Mouse (Mus musculus) cerebellum, adult 9-11 months (tissue): ENCODE measurements around the gene Csrnp3.
A peak's percentile ranks its signal among the peaks of the same experiment; 100 is the strongest.

Source experiments
- DNase-seq: peaks from one replicate; pipeline ENCODE4 v3.0.0; 2022

Csrnp3 gene

DNA sequence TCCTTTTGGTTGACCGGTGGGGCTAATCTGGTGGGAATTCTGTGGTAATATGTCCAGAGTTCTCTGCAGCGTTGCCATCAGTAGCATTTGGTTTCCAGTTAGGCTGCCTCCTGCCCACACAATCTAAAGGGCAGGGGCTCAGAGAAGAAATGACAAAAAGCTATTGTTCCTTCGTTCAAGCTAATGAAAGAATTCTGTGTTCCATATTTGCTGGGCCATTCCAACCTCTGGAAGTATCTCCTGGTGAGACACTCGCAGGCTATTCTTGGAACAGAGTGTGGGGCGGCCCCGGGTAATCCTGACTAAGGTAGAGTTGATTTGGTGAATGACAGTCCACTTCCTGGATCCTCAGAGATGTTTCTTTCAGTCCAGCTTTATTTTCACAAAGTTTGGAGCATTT, 179.3 kb downstream of the Csrnp3 start:
- DNase-seq, result no peak

DNA sequence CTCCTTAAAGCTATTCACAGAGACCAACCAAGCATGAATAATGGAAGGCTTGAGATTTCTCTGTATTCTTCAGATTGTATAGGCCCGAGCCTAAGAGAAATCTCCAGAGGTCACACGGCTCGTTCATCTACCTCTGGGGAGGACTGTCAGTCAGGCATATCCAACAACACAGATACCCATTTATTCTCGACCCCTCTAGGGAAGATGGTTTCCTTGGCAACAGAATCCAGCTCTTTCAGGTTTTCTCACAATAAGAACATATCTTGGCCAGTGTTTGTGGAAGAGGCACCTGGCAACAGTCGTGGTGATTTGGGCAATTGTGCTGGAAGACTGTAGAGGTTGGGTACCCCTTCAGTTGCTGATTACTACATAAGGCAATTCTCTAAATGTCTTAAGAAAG, 183.2 kb downstream of the Csrnp3 start:
- DNase-seq, result no peak

DNA sequence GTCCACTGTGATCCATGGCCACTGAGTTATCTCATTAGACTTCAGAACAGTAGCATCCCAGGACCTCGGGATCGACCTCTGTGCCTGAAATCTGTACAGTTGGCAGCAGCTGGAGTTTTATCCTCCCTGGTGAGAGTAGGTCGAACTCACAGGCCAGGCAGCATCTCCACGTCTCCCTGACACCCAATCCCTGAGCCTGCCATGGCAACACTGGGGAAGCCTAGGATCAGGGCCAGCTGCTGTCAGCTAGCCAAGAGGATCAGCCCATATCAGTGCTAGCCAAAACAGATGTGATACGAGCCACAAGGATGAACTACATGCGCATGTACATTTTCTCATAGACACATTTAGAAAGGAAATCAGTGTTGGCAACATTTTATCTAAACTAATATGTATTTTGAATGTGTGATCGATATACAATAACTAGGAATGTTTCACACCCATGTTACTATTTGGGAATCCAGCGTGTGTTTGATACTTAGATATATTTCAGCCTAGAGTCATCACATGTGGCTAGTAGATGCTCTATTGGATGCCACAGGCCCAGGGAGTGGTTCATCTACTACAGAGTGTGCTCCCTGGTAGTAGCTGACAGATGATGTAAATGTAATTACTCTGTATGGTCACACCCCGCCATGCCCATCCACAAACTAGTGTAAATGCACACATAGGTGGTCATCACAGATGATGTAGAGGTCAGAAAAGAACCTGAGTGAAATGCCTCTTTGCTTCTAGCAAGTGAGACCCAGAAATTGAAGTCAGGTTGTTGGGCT, 189.5 kb downstream of the Csrnp3 start:
- no peak for DNase-seq

- DNase-seq, result no peak
These were observed 195.0 kb downstream of the Csrnp3 start for GRCm38 (mm10) chr2:66040611-66041010.

- no peak for DNase-seq
These were observed 195.8 kb downstream of the Csrnp3 start for GRCm38 (mm10) chr2:66041203-66041916.

DNA sequence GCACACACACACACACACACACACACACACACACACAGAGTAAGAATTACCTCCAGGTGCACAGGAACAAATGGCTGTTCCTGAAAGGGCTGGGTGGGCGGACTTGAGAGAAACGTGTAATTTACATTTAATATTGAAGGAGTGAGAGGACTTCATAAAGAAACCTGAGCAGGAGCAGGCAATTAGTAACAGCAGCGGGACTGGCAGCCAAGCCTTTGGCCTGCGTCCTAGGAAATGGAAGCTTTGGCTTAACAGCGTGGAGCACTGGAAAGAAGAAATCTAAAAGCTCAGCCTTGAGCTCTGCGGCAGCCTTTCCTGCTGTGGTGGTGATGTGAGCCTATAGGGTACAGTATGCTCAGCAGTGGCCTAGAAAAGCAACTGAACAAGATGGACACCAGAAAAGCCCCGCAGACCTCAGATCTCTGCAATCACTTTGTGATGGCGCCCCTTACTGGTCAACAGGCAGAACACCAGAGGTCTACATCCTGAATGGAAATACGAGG, 196.4 kb downstream of the Csrnp3 start:
- DNase-seq, result peak; percentile 78

GRCm38 (mm10) chr2:66043441-66044404, 198.2 kb downstream of the Csrnp3 start:
- no peak for DNase-seq

DNA sequence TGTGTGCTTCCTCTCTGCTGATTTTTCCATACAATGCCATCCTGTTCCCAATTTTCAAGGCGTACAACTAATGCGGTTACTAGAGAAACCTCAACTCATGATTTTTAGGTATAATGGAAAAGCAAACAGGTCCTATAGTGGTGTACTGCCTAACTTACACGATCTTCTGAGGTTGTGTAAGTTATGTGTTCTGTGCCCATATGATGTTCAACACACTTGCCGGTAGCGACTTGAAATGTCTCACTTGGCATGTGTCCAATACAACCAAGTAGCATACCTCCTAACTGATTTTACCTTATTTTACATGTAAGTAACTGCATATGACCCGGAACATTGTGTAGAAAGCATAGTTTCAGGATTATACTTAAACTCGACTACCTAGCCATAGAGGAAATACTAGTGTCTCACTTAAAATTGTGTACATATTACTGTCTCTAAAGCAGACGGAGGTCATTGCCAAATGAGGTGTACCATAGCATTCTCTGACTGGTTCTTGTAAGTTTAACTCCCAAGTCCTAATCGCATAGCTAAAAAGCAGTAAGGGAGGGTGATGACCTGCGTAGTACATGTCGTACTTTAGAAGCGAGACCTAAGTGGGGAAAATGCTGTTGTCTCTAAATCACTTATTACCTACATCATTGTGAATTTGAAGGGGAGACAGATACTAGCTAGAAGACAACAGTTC, 199.0 kb downstream of the Csrnp3 start:
- no peak for DNase-seq

- no peak for DNase-seq
These were observed 217.7 kb downstream of the Csrnp3 start for GRCm38 (mm10) chr2:66063291-66063690.

DNA sequence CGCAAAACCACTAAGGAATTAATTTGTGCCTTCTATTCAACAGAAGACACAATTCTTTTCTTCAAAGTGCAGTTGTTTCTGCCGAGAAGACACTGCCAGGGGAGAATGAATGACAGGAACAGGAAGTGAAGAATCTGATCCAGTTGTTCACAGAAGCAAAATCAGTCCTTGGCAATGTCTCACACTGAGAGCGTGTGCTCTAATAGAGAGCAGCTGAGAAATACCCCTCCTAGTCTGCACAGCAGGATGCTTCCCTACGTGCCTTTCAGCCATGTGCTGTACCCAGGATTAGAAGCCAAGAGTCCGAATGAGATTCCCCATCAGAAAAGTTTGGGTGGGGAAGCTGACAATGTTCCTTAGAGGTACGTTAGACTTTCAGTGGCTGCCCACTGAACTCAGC, 223.9 kb downstream of the Csrnp3 start:
- DNase-seq, result no peak

GRCm38 (mm10) chr2:66080731-66081130, 235.2 kb downstream of the Csrnp3 start:
- no peak for DNase-seq
